Mouse (Mus musculus): ENCODE measurements around the gene Mthfd2l. TPM values are rescaled to one million over a fixed set of nuclear protein-coding genes. Genes with fewer than 3 reads are reported as not detected.

The Mthfd2l gene
- polyA plus RNA-seq, 1 experiment from 2014 or later: 49.7 TPM

- Histone ChIP-seq H3K4me2 (ENCODE audit: low read length) (no peak overlapping the region), H3K4me1 (replicated peaks; ENCODE audit: control insufficient read depth, insufficient read depth, low read length) (no peaks in the 10 kb centered on the region), H3K27me3 (replicated peaks; ENCODE audit: control insufficient read depth, insufficient read depth, low read length) (no peaks in the 10 kb centered on the region), H3K9ac (ENCODE audit: low read length) (no peak overlapping the region), H3K36me3 (ENCODE audit: control insufficient read depth, insufficient read depth, low read length) (0 out of 2 replicates have a peak, but pooled peaks cover 4% of the 10 kb centered on the region), H3K27ac (ENCODE audit: low read depth) (no peak overlapping the region), H3K4me3 (ENCODE audit: low read depth, low read length) (no peak overlapping the region), H3K9me3 (ENCODE audit: control insufficient read depth, low read length) (no peaks in the 10 kb centered on the region)
- WGBS: 62% methylated on average over 4 of the region's 4 CpGs
- DNase-seq (ENCODE audit: low spot score): no peak
- ATAC-seq (replicated peaks; ENCODE audit: low FRiP score, low TSS enrichment, low read depth): no peak
These were observed 33.8 kb downstream of the Mthfd2l start for GRCm38 (mm10) chr5:90964764-90965163.

GRCm38 (mm10) chr5:90965386-90965785 lies 34.5 kb downstream of the Mthfd2l start:
- Histone ChIP-seq H3K4me3 (ENCODE audit: low read depth, low read length) (no peak overlapping the region), H3K27ac (ENCODE audit: low read depth) (no peak overlapping the region), H3K9me3 (ENCODE audit: control insufficient read depth, low read length) (no peaks in the 10 kb centered on the region), H3K4me2 (ENCODE audit: low read length) (no peak overlapping the region), H3K9ac (ENCODE audit: low read length) (no peak overlapping the region), H3K27me3 (replicated peaks; ENCODE audit: control insufficient read depth, insufficient read depth, low read length) (no peaks in the 10 kb centered on the region), H3K36me3 (ENCODE audit: control insufficient read depth, insufficient read depth, low read length) (0 out of 2 replicates have a peak, but pooled peaks cover 4% of the 10 kb centered on the region), H3K4me1 (replicated peaks; ENCODE audit: control insufficient read depth, insufficient read depth, low read length) (no peaks in the 10 kb centered on the region)
- WGBS: 75% methylated on average over 4 of the region's 4 CpGs
- DNase-seq (ENCODE audit: low spot score) (no peak), ATAC-seq (replicated peaks; ENCODE audit: low FRiP score, low TSS enrichment, low read depth) (no peak)

- WGBS: 78% methylated on average over 4 of the region's 4 CpGs
- no peak overlapping the region for H3K27ac ChIP-seq (ENCODE audit: low read depth)
- H3K4me1 ChIP-seq (replicated peaks; ENCODE audit: control insufficient read depth, insufficient read depth, low read length): no peaks in the 10 kb centered on the region
- H3K4me2 ChIP-seq (ENCODE audit: low read length): no peak overlapping the region
- no peak overlapping the region for H3K9ac ChIP-seq (ENCODE audit: low read length)
- DNase-seq (ENCODE audit: low spot score): peak; percentile 57
- H3K9me3 ChIP-seq (ENCODE audit: control insufficient read depth, low read length): no peaks in the 10 kb centered on the region
- H3K27me3 ChIP-seq (replicated peaks; ENCODE audit: control insufficient read depth, insufficient read depth, low read length): no peaks in the 10 kb centered on the region
- no peak overlapping the region for H3K4me3 ChIP-seq (ENCODE audit: low read depth, low read length)
- 0 out of 2 replicates have a peak, but pooled peaks cover 4% of the 10 kb centered on the region for H3K36me3 ChIP-seq (ENCODE audit: control insufficient read depth, insufficient read depth, low read length)
- ATAC-seq (replicated peaks; ENCODE audit: low FRiP score, low TSS enrichment, low read depth): no peak
These were observed 46.3 kb downstream of the Mthfd2l start for GRCm38 (mm10) chr5:90977244-90977643.

GRCm38 (mm10) chr5:90980297-90980696 lies 49.4 kb downstream of the Mthfd2l start:
- no peak for ATAC-seq (replicated peaks; ENCODE audit: low FRiP score, low TSS enrichment, low read depth)
- WGBS: 83% methylated on average over 7 of the region's 7 CpGs

GRCm38 (mm10) chr5:90987605-90988004 lies 56.7 kb downstream of the Mthfd2l start:
- H3K4me2 ChIP-seq (ENCODE audit: low read length): no peak overlapping the region
- WGBS: 54% methylated on average over 5 of the region's 5 CpGs
- DNase-seq (ENCODE audit: low spot score) (no peak), ATAC-seq (replicated peaks; ENCODE audit: low FRiP score, low TSS enrichment, low read depth) (no peak)
- no peaks in the 10 kb centered on the region for H3K9me3 ChIP-seq (ENCODE audit: control insufficient read depth, low read length)
- H3K27ac ChIP-seq (ENCODE audit: low read depth): no peak overlapping the region
- no peaks in the 10 kb centered on the region for H3K36me3 ChIP-seq (ENCODE audit: control insufficient read depth, insufficient read depth, low read length)
- no peaks in the 10 kb centered on the region for H3K27me3 ChIP-seq (replicated peaks; ENCODE audit: control insufficient read depth, insufficient read depth, low read length)
- H3K4me3 ChIP-seq (ENCODE audit: low read depth, low read length): no peak overlapping the region
- H3K9ac ChIP-seq (ENCODE audit: low read length): no peak overlapping the region
- no peaks in the 10 kb centered on the region for H3K4me1 ChIP-seq (replicated peaks; ENCODE audit: control insufficient read depth, insufficient read depth, low read length)

More at GRCm38 (mm10) chr5:90980297-90980696, 49.4 kb downstream of the Mthfd2l start:
- Histone ChIP-seq H3K27ac (ENCODE audit: low read depth) (no peak overlapping the region), H3K27me3 (replicated peaks; ENCODE audit: control insufficient read depth, insufficient read depth, low read length) (no peaks in the 10 kb centered on the region), H3K4me3 (ENCODE audit: low read depth, low read length) (no peak overlapping the region), H3K36me3 (ENCODE audit: control insufficient read depth, insufficient read depth, low read length) (0 out of 2 replicates have a peak, but pooled peaks cover 4% of the 10 kb centered on the region), H3K4me2 (ENCODE audit: low read length) (no peak overlapping the region), H3K9me3 (ENCODE audit: control insufficient read depth, low read length) (no peaks in the 10 kb centered on the region), H3K4me1 (replicated peaks; ENCODE audit: control insufficient read depth, insufficient read depth, low read length) (no peaks in the 10 kb centered on the region), H3K9ac (ENCODE audit: low read length) (no peak overlapping the region)
- DNase-seq (ENCODE audit: low spot score): no peak

- DNase-seq (ENCODE audit: low spot score): no peak
- H3K27ac ChIP-seq (ENCODE audit: low read depth): no peak overlapping the region
- ATAC-seq (replicated peaks; ENCODE audit: low FRiP score, low TSS enrichment, low read depth): no peak
- H3K9ac ChIP-seq (ENCODE audit: low read length): no peak overlapping the region
- H3K4me3 ChIP-seq (ENCODE audit: low read depth, low read length): no peak overlapping the region
- no peaks in the 10 kb centered on the region for H3K36me3 ChIP-seq (ENCODE audit: control insufficient read depth, insufficient read depth, low read length)
- no peaks in the 10 kb centered on the region for H3K27me3 ChIP-seq (replicated peaks; ENCODE audit: control insufficient read depth, insufficient read depth, low read length)
- no peaks in the 10 kb centered on the region for H3K9me3 ChIP-seq (ENCODE audit: control insufficient read depth, low read length)
- H3K4me2 ChIP-seq (ENCODE audit: low read length): no peak overlapping the region
- WGBS: 87% methylated on average over 3 of the region's 3 CpGs
- no peaks in the 10 kb centered on the region for H3K4me1 ChIP-seq (replicated peaks; ENCODE audit: control insufficient read depth, insufficient read depth, low read length)
These were observed 57.2 kb downstream of the Mthfd2l start for GRCm38 (mm10) chr5:90988149-90988548.

- H3K9ac ChIP-seq (ENCODE audit: low read length): no peak overlapping the region
- no peak overlapping the region for H3K27ac ChIP-seq (ENCODE audit: low read depth)
- H3K4me3 ChIP-seq (ENCODE audit: low read depth, low read length): no peak overlapping the region
- no peaks in the 10 kb centered on the region for H3K4me1 ChIP-seq (replicated peaks; ENCODE audit: control insufficient read depth, insufficient read depth, low read length)
- ATAC-seq (replicated peaks; ENCODE audit: low FRiP score, low TSS enrichment, low read depth) (no peak), DNase-seq (ENCODE audit: low spot score) (no peak)
- WGBS: 92% methylated on average over 4 of the region's 4 CpGs
- H3K9me3 ChIP-seq (ENCODE audit: control insufficient read depth, low read length): no peaks in the 10 kb centered on the region
- no peaks in the 10 kb centered on the region for H3K36me3 ChIP-seq (ENCODE audit: control insufficient read depth, insufficient read depth, low read length)
- H3K4me2 ChIP-seq (ENCODE audit: low read length): no peak overlapping the region
- no peaks in the 10 kb centered on the region for H3K27me3 ChIP-seq (replicated peaks; ENCODE audit: control insufficient read depth, insufficient read depth, low read length)
These were observed 57.7 kb downstream of the Mthfd2l start for GRCm38 (mm10) chr5:90988592-90988991.

- H3K9me3 ChIP-seq (ENCODE audit: control insufficient read depth, low read length): no peaks in the 10 kb centered on the region
- DNase-seq (ENCODE audit: low spot score) (no peak), ATAC-seq (replicated peaks; ENCODE audit: low FRiP score, low TSS enrichment, low read depth) (no peak)
These were observed 69.0 kb downstream of the Mthfd2l start for GRCm38 (mm10) chr5:90999942-91000341.

GRCm38 (mm10) chr5:91015216-91015615 lies 84.3 kb downstream of the Mthfd2l start:
- Histone ChIP-seq H3K36me3 (ENCODE audit: control insufficient read depth, insufficient read depth, low read length) (no peaks in the 10 kb centered on the region), H3K9ac (ENCODE audit: low read length) (no peak overlapping the region), H3K4me3 (ENCODE audit: low read depth, low read length) (no peak overlapping the region), H3K4me2 (ENCODE audit: low read length) (no peak overlapping the region), H3K4me1 (replicated peaks; ENCODE audit: control insufficient read depth, insufficient read depth, low read length) (no peaks in the 10 kb centered on the region), H3K27ac (ENCODE audit: low read depth) (no peak overlapping the region), H3K9me3 (ENCODE audit: control insufficient read depth, low read length) (no peaks in the 10 kb centered on the region), H3K27me3 (replicated peaks; ENCODE audit: control insufficient read depth, insufficient read depth, low read length) (no peaks in the 10 kb centered on the region)
- WGBS: 86% methylated on average over 10 of the region's 10 CpGs
- ATAC-seq (replicated peaks; ENCODE audit: low FRiP score, low TSS enrichment, low read depth): no peak
- no peak for DNase-seq (ENCODE audit: low spot score)

More at GRCm38 (mm10) chr5:90999942-91000341, 69.0 kb downstream of the Mthfd2l start:
- H3K27me3 ChIP-seq (replicated peaks; ENCODE audit: control insufficient read depth, insufficient read depth, low read length): no peaks in the 10 kb centered on the region
- H3K4me1 ChIP-seq (replicated peaks; ENCODE audit: control insufficient read depth, insufficient read depth, low read length): no peaks in the 10 kb centered on the region
- WGBS: 88% methylated on average over 8 of the region's 8 CpGs
- no peak overlapping the region for H3K4me2 ChIP-seq (ENCODE audit: low read length)
- no peak overlapping the region for H3K27ac ChIP-seq (ENCODE audit: low read depth)
- no peaks in the 10 kb centered on the region for H3K36me3 ChIP-seq (ENCODE audit: control insufficient read depth, insufficient read depth, low read length)
- H3K9ac ChIP-seq (ENCODE audit: low read length): no peak overlapping the region
- H3K4me3 ChIP-seq (ENCODE audit: low read depth, low read length): no peak overlapping the region
